Mouse (Mus musculus) right cerebral cortex, postnatal 14 days (tissue): ENCODE data around the gene 5730522E02Rik.
"Not testable (repeated sequence)": the region's sequence is repeated elsewhere in the genome, so short reads cannot be mapped to it uniquely, and the experiment has no call there.

Source experiments
- DNase-seq: peaks from one replicate; pipeline ENCODE4 v3.0.0; 2022

The 5730522E02Rik gene

DNA sequence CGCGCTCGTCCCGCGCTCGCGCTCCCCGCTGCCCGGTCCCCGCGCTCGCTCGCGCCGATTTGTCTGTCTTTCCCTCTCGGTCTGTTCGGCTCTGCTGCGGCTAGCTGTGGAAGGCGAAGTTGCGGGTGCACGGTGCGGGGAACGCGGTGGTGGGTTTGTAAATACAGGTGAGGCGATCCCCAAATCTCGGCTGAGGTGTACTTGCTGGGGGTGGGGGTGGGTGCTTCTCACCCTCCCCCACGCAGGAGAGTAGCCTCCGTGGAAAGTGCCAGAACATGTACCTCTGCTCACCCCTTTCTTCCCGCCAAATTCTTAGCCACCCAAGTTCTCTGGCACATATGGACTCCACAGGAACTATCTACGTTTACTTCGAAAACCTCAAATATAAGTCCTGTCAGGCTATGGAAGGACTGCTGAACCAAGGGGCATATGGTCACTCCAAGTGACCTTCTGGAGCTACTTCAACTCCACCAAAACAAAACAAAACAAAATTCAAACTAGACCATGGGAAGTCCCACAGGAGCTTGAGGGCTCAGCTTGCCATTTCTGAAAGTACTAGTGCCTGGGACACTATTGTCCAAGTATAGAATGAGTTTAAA is at the start of gene 5730522E02Rik:
5730522E02Rik (minus strand) TSS at position 182 of the 599 bp plus-strand sequence.
- DNase-seq, result no peak

DNA sequence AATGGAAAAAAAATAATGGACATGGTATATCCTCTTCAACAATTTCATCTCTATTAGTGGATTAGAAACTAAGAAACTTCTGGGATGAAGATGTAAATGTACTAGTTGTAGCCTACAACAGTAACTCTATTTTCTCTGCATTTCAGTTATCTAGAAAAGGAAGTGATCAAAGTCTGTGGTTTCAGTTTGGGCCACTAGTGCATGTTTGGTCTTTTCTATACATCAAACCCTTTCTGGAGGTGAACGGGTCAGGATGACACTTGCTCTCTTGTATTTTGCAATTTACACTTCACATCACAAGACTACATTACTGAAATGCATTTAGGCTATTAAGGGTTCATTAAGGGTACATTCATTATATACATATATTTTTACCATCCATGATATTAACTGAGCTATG is 26.0 kb upstream of the 5730522E02Rik start:
- no peak for DNase-seq

- no peak for DNase-seq
Measured at GRCm38 (mm10) chr11:26229895-26230294, 19.3 kb upstream of the 5730522E02Rik start.

- not testable (repeated sequence) for DNase-seq
Measured at GRCm38 (mm10) chr11:26213643-26214042, 3.1 kb upstream of the 5730522E02Rik start.

DNA sequence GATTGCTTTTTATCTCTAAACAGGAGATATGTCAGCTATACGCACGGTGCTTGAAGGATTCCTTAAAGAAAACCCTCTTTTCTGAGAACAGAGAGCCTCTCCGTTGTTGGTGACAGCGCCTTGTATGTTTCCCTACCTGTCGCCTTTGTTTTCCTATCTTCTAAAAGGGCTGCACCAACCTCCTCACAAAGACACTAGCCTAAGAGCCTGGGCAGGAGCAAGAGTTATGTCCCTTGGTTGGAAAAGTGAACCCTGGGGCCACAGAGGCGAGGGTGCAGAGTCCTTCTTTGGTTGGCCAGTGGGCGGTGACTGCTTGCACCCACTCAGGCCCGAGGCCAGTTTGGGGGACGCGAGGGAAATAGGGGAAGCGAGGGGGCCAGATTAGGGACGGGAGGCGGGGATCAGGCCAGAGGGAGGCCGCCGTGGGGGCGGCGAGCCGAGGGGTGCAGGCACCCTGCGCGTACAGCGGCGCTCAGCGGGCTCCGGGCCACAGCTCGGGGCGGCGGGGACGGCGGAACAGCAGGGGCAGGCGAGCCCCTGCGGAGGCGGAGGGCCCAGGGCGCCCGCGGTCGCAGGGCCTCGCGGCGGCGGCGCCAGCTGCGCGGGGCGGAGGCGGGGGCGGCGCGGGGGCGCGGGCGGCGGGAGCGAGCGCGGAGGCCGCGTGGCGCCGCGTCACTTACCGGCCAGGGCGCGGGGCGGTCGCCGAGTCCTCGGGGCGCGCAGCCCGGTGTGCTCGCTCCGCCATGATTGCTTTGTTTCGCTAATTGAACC is 567 bp downstream of the 5730522E02Rik start:
- peak; percentile 47 for DNase-seq

DNA sequence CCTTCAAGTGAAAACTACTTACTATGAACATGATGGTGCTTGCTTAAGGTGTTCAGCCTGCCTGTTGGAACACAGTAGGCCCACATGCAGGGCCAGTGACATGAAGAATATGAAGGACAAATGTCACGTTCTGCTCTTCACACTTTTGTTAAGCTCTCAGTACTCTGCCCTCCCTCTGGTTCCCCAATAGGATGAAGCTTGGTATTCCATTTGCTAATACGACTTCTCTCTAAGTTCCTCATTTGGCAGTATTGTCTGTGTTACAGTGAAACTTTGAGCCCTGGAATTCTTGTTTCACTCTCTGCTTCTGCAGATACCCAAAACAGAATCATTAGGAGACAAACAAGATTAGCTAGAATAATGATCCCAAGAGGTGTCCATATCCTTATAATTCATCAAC is 7.1 kb downstream of the 5730522E02Rik start:
- no peak for DNase-seq

- no peak for DNase-seq
Measured at GRCm38 (mm10) chr11:26202842-26203241, 7.7 kb downstream of the 5730522E02Rik start.

GRCm38 (mm10) chr11:26201778-26202097 is 8.8 kb downstream of the 5730522E02Rik start:
- DNase-seq, result no peak

- peak; percentile 36 for DNase-seq
Measured at GRCm38 (mm10) chr11:26200970-26201777, 9.4 kb downstream of the 5730522E02Rik start.

DNA sequence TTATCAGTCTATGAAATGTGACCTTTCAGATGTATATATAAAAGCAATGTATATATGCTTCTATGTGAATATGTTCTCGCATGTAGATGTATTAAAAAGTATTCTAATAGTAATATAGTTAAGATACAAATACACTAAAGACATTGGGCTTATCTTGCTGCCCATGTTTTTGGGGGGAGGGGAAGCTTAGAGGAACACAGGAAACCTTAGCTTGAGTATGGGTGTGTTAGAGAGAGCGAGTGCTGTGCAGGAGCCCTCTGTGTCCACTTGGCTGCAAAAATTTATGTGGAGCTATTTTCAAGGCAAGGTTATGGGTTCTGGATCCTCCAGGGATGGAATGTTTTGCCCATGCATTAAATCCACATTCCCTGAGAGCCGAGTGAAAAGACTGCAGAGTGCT is 15.1 kb downstream of the 5730522E02Rik start:
- DNase-seq, result no peak

GRCm38 (mm10) chr11:26187231-26187967 is 23.2 kb downstream of the 5730522E02Rik start:
- DNase-seq, result no peak

- no peak for DNase-seq
Measured at GRCm38 (mm10) chr11:26170572-26170971, 40.0 kb downstream of the 5730522E02Rik start.

DNA sequence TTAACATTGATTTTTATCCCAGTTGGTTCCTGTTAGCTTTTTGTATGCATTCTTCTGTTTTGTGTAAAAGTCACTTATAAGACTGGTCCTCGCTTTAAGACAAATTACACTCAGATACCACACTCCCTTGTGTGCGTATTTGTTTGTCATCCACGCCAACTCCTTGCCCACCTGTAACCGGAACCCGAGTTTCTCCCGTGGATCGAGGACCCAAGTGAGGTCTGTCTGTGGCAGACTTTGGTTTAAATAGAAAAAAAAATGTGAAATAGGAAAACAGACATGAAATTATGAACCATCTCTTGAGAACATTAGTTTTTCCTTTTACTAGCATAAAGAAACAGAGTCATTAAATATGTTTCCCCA is 43.0 kb downstream of the 5730522E02Rik start:
- DNase-seq, result no peak

DNA sequence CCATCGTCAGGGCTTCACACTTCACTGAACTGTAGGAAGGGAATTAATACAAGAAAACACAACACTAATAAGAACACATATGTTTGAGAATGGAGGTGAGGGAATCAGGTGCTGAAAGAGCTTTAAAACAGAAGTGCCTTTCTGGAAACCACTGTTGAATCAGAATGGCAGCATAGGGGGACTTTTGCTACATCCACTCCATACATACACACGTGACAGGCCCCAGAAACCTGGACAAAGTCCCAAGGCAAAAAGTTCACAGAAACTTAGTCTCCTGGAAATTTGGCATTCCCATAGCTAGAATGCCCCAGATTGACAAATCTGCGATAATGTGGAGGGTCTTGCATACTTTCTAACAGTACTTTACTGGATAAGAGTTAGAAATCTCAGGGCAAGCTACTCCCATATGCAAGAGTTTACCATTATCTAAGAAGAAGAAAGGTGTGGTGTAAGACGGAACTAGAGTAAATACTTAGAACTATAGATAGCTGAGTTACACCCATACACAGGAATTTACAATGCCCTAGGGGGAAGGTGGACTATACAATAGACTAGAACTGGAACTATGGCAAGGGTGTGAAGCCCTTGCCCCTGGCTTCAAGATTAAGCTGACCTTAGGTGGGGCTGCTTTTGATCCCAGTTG is 43.5 kb downstream of the 5730522E02Rik start:
- no peak for DNase-seq

GRCm38 (mm10) chr11:26164651-26165259 is 45.8 kb downstream of the 5730522E02Rik start:
- DNase-seq, result no peak

- no peak for DNase-seq
Measured at GRCm38 (mm10) chr11:26161354-26161753, 49.2 kb downstream of the 5730522E02Rik start.

GRCm38 (mm10) chr11:26159033-26159432 is 51.5 kb downstream of the 5730522E02Rik start:
- DNase-seq, result no peak

- DNase-seq, result no peak
Measured at GRCm38 (mm10) chr11:26140024-26140423, 70.5 kb downstream of the 5730522E02Rik start.

- DNase-seq, result no peak
Measured at GRCm38 (mm10) chr11:26138013-26138412, 72.5 kb downstream of the 5730522E02Rik start.

- no peak for DNase-seq
Measured at GRCm38 (mm10) chr11:26130911-26131310, 79.7 kb downstream of the 5730522E02Rik start.

- no peak for DNase-seq
Measured at GRCm38 (mm10) chr11:26129054-26129453, 81.5 kb downstream of the 5730522E02Rik start.

DNA sequence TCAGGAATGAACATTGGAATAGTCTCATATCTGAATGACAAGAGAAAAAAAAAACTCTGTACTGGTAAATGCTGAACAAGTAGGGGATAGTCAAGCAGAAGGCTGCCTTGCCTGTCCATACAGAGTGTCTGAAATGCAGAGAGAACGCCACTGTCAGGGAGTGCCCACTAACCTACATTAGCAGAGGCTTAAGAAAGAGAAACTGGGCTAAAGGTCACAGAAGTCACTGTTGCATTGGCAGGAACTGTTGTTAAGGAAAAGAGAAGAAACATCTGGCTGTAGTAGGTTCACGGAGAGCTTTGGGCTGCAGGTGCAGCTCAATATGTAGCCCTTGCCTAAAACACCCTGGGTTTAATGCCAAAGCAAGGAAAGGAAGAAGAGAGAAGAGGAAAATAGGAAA is 82.2 kb downstream of the 5730522E02Rik start:
- DNase-seq, result no peak
